Mouse (Mus musculus): ENCODE data around the gene Piezo1. TPM values are rescaled to one million over a fixed set of nuclear protein-coding genes. Genes with fewer than 3 reads are reported as not detected.

Gene Piezo1
- polyA plus RNA-seq, 1 experiment from 2014 or later: 1.2 TPM

DNA sequence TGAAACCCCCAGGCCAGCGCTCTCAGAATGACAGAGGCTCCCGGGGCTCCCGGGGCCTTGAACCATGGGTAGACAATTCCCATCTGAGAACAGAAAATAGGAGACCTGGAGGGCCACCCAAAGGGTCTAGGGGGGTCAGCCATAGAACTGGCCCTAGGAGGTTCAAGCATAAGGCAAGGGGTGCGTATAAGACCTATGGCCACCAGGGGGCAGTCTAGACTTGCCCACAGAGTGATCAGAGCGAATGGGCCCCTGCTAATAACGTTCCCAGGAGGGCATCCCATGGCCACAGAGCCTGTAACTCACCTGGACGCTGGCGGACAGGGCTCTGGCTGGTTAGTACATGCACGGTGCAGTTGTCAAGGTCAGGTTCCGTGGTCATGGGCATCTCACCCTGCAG, 50.3 kb downstream of the Piezo1 start:
- DNase-seq (ENCODE audit: low spot score) (peak; percentile 86), ATAC-seq (peak; percentile 77)
- no peak overlapping the region for H3K9ac ChIP-seq (ENCODE audit: low read length)
- no peaks in the 10 kb centered on the region for H3K27me3 ChIP-seq (replicated peaks; ENCODE audit: control insufficient read depth, insufficient read depth, low read length)
- H3K9me3 ChIP-seq (replicated peaks; ENCODE audit: control insufficient read depth, low read length): no peaks in the 10 kb centered on the region
- 35% methylated on average over 10 of the region's 10 CpGs for WGBS
- H3K27ac ChIP-seq (ENCODE audit: low read depth, low read length): no peak overlapping the region
- no peaks in the 10 kb centered on the region for H3K4me1 ChIP-seq (ENCODE audit: control insufficient read depth, insufficient read depth, low read length)
- H3K36me3 ChIP-seq (ENCODE audit: control insufficient read depth, insufficient read depth, low read length): no peaks in the 10 kb centered on the region
- no peak overlapping the region for H3K4me2 ChIP-seq (ENCODE audit: low read length)
- no peak overlapping the region for H3K4me3 ChIP-seq (ENCODE audit: low read depth, low read length)

DNA sequence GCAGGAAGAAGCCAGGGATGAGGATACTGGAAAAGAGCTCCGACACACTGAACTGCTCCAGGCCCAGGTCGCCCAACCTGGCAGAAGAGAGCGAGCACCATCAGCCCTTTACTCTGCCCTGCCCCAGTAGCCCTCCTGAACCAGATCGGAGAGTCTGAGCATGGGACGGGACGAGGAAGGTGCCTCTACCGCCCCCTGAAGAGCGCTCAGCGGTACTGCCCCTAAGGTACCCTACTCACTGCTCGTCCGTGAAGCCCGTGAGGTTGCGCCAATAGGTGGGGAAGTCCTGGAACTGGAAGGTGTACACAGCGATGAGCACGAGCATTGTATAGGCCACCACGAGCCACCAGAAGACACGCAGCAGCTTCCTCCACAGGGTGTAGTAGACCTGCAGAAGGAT, 53.2 kb downstream of the Piezo1 start:
- Histone ChIP-seq H3K36me3 (ENCODE audit: control insufficient read depth, insufficient read depth, low read length) (no peaks in the 10 kb centered on the region), H3K9me3 (replicated peaks; ENCODE audit: control insufficient read depth, low read length) (no peaks in the 10 kb centered on the region), H3K27ac (ENCODE audit: low read depth, low read length) (no peak overlapping the region), H3K9ac (ENCODE audit: low read length) (no peak overlapping the region), H3K4me2 (ENCODE audit: low read length) (no peak overlapping the region), H3K4me3 (ENCODE audit: low read depth, low read length) (no peak overlapping the region), H3K27me3 (replicated peaks; ENCODE audit: control insufficient read depth, insufficient read depth, low read length) (no peaks in the 10 kb centered on the region), H3K4me1 (ENCODE audit: control insufficient read depth, insufficient read depth, low read length) (no peaks in the 10 kb centered on the region)
- 69% methylated on average over 17 of the region's 17 CpGs for WGBS
- DNase-seq (ENCODE audit: low spot score) (no peak), ATAC-seq (no peak)

DNA sequence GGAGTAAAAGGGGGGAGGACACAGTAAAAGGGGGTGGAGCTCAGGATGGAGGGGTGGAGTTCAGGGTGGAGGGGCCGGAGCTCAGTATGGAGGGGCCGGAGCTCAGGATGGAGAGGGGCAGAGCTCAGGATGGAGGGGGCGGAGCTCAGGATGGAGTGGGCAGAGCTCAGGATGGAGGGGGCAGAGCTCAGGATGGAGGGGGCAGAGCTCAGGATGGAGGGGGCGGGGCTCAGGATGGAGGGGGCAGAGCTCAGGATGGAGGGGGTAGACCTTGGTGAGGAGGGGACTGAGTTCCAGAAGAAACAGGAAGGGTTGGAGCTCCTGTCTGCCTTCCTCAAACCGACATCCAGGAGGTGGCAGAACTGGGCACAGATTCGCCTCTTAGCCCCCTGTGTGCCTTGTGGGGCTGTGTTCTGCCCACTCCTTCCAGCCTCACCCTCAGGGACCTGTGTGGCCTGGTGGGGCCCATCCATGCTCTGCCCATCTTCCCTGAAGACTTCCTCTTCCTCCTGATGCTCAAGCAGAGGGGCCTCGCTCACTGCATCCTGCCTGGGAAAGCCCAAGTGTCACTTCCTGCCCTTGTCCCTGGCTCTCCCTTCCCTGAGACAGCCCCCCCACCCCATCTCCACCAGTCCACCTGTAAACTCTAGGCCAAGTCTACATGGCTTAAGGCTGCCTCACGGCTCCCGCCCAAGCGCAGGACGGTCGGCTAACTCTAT, 54.0 kb downstream of the Piezo1 start:
- no peak overlapping the region for H3K9ac ChIP-seq (ENCODE audit: low read length)
- 86% methylated on average over 12 of the region's 12 CpGs for WGBS
- H3K4me2 ChIP-seq (ENCODE audit: low read length): no peak overlapping the region
- no peaks in the 10 kb centered on the region for H3K4me1 ChIP-seq (ENCODE audit: control insufficient read depth, insufficient read depth, low read length)
- DNase-seq (ENCODE audit: low spot score) (no peak), ATAC-seq (no peak)
- no peaks in the 10 kb centered on the region for H3K27me3 ChIP-seq (replicated peaks; ENCODE audit: control insufficient read depth, insufficient read depth, low read length)
- H3K36me3 ChIP-seq (ENCODE audit: control insufficient read depth, insufficient read depth, low read length): no peaks in the 10 kb centered on the region
- H3K27ac ChIP-seq (ENCODE audit: low read depth, low read length): no peak overlapping the region
- no peak overlapping the region for H3K4me3 ChIP-seq (ENCODE audit: low read depth, low read length)
- H3K9me3 ChIP-seq (replicated peaks; ENCODE audit: control insufficient read depth, low read length): no peaks in the 10 kb centered on the region

DNA sequence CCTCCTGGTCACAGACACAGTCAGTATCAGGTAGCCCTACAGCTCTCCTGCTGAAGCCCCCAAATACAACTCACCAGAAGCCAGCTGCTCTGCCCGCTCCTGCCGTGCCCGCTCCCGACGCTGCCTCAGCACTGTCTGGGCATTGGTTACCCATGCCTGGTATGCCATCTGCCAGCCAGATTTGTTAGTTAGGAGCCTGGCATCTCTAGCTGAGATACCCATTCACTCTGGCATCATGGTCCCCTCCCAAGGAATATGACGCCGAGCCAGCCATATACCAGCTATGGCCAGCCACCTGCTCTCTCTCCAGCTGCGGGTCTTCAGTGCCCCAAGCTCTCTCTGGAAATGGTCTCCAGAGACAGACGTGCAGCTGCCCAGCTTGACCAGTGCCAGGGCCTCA, 62.7 kb downstream of the Piezo1 start:
- 90% methylated on average over 9 of the region's 9 CpGs for WGBS
- Histone ChIP-seq H3K9ac (ENCODE audit: low read length) (no peak overlapping the region), H3K9me3 (replicated peaks; ENCODE audit: control insufficient read depth, low read length) (no peaks in the 10 kb centered on the region), H3K4me1 (ENCODE audit: control insufficient read depth, insufficient read depth, low read length) (no peaks in the 10 kb centered on the region), H3K4me3 (ENCODE audit: low read depth, low read length) (no peak overlapping the region), H3K36me3 (ENCODE audit: control insufficient read depth, insufficient read depth, low read length) (peaks cover 14% of the 10 kb centered on the region), H3K4me2 (ENCODE audit: low read length) (no peak overlapping the region), H3K27ac (ENCODE audit: low read depth, low read length) (no peak overlapping the region), H3K27me3 (replicated peaks; ENCODE audit: control insufficient read depth, insufficient read depth, low read length) (no peaks in the 10 kb centered on the region)
- DNase-seq (ENCODE audit: low spot score): peak; percentile 44
- ATAC-seq: no peak

DNA sequence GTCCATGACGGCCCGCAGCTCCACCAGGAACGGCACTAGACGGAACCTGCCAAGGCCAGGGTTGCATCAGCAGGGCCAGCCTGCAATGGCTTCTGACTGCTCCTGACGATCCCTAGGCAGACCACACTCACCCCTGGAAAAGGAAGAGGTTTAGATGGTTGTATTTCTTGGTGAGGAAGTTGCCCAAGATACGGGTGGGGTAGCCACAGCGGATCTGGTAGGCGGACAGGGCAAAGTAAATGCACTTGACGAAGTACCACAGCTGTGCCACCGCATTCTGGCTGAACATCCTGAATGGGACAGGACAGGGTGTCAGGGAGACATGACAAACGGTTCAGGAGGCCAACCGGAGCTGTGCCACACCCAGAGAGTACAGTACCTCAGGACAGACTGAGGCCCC, 66.3 kb downstream of the Piezo1 start:
- Histone ChIP-seq H3K4me1 (ENCODE audit: control insufficient read depth, insufficient read depth, low read length) (no peaks in the 10 kb centered on the region), H3K4me2 (ENCODE audit: low read length) (no peak overlapping the region), H3K4me3 (ENCODE audit: low read depth, low read length) (no peak overlapping the region), H3K27ac (ENCODE audit: low read depth, low read length) (no peak overlapping the region), H3K9me3 (replicated peaks; ENCODE audit: control insufficient read depth, low read length) (no peaks in the 10 kb centered on the region), H3K9ac (ENCODE audit: low read length) (no peak overlapping the region), H3K27me3 (replicated peaks; ENCODE audit: control insufficient read depth, insufficient read depth, low read length) (no peaks in the 10 kb centered on the region), H3K36me3 (ENCODE audit: control insufficient read depth, insufficient read depth, low read length) (peaks cover 45% of the 10 kb centered on the region)
- WGBS: 93% methylated on average over 12 of the region's 12 CpGs
- ATAC-seq (no peak), DNase-seq (ENCODE audit: low spot score) (no peak)

DNA sequence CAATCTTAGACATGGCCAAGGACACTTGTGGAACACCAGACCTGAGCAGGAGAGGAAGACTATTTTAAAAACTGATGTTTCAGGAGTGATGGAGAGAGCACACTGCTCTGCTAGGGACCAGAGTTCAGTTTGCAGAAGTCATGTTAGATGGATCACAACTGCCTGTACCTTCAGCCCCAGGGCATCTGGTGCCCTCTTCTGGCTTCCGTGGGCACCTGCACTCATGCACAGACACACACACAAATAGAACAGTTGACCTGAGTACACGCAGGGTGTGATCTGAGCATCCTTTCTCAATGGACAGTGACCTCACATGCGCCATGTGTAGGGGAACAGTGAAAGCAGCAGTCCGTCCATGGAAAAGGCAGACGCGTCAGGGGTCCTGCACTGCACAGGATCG, 67.3 kb downstream of the Piezo1 start:
- no peak overlapping the region for H3K27ac ChIP-seq (ENCODE audit: low read depth, low read length)
- H3K9ac ChIP-seq (ENCODE audit: low read length): no peak overlapping the region
- no peak overlapping the region for H3K4me2 ChIP-seq (ENCODE audit: low read length)
- H3K27me3 ChIP-seq (replicated peaks; ENCODE audit: control insufficient read depth, insufficient read depth, low read length): no peaks in the 10 kb centered on the region
- DNase-seq (ENCODE audit: low spot score) (no peak), ATAC-seq (no peak)
- H3K9me3 ChIP-seq (replicated peaks; ENCODE audit: control insufficient read depth, low read length): no peaks in the 10 kb centered on the region
- no peak overlapping the region for H3K4me3 ChIP-seq (ENCODE audit: low read depth, low read length)
- peaks cover 55% of the 10 kb centered on the region for H3K36me3 ChIP-seq (ENCODE audit: control insufficient read depth, insufficient read depth, low read length)
- 97% methylated on average over 7 of the region's 7 CpGs for WGBS
- no peaks in the 10 kb centered on the region for H3K4me1 ChIP-seq (ENCODE audit: control insufficient read depth, insufficient read depth, low read length)

DNA sequence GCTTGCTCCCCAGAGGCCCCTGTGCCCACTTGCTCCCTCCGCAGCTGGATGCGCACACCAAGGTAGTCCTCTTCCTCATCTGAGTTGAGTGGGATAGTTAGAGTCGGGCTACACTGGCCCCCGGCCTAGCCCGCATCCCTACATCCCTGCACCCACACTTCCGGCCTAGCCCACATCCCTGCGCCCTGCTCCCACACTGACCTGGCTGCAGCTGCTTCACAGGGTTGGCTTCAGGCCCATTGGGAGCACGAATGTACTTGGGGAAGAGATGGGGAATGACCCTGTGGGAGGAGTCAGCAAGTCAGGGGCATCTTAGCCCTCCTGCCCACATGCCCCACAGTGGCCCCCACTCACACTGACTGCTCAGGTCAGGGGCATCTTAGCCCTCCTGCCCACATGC, 68.7 kb downstream of the Piezo1 start:
- Histone ChIP-seq H3K36me3 (ENCODE audit: control insufficient read depth, insufficient read depth, low read length) (peaks cover 66% of the 10 kb centered on the region), H3K9me3 (replicated peaks; ENCODE audit: control insufficient read depth, low read length) (no peaks in the 10 kb centered on the region), H3K27me3 (replicated peaks; ENCODE audit: control insufficient read depth, insufficient read depth, low read length) (no peaks in the 10 kb centered on the region), H3K27ac (ENCODE audit: low read depth, low read length) (no peak overlapping the region), H3K4me3 (ENCODE audit: low read depth, low read length) (no peak overlapping the region), H3K4me2 (ENCODE audit: low read length) (no peak overlapping the region), H3K9ac (ENCODE audit: low read length) (no peak overlapping the region), H3K4me1 (ENCODE audit: control insufficient read depth, insufficient read depth, low read length) (no peaks in the 10 kb centered on the region)
- whole genome bisulfite sequencing: 96% methylated on average over 8 of the region's 8 CpGs
- ATAC-seq: no peak
- DNase-seq (ENCODE audit: low spot score): no peak

DNA sequence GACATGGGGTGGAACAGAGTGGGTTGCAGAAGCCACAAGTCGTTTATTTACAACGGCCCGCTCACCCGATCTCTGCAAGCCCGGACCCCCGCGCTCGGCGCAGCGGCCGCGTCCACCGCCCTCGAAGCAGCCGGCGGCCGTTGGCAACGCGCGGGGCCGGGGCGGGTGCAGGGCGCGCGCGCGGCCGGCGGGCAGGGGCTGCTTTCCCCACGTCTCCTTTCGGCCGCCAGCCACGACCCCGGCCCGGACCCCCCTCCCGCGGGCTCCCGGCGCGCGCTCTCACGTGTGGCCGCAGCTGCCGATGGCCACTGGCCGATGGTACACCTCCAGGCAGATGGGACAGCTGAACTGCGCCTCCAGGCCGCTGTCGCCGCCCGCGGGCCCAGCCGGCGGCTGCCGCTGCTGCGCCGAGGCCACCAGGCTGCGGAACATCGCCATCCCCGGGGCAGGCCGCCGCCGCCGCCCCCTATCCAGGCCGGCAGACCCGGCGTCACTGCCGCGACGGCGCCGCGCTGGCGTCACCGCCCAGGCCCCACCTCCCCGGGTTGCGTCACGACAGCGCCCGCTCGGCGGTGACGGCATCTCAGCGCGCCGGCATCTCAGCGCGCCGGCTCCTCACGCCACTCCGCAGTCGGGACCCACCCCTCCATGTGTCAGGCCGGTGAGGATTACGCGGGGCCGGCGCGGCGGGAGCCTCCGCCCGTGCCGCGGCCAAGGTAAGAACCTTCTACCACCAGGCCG, 75.4 kb downstream of the Piezo1 start, which contains the start of the genes Rnf166 and Ctu2:
Gene Rnf166 (minus strand): TSS at position 485 of the 741 bp plus-strand sequence.
Gene Ctu2 (plus strand): TSS at position 564 of the 741 bp plus-strand sequence.
- under 1% methylated on average over 93 of the region's 103 CpGs for WGBS
- DNase-seq (ENCODE audit: low spot score) (peak; percentile 91), ATAC-seq (peak; percentile 97)
- H3K27ac ChIP-seq (ENCODE audit: low read depth, low read length): peak within 1 kb of the TSS; percentile 79
- no peaks in the 10 kb centered on the region for H3K9me3 ChIP-seq (replicated peaks; ENCODE audit: control insufficient read depth, low read length)
- no peaks in the 10 kb centered on the region for H3K27me3 ChIP-seq (replicated peaks; ENCODE audit: control insufficient read depth, insufficient read depth, low read length)
- H3K9ac ChIP-seq (ENCODE audit: low read length): peak within 1 kb of the TSS; percentile 96
- peaks cover 9% of the 10 kb centered on the region; the same call in 1 of the 2 replicates for H3K4me1 ChIP-seq (ENCODE audit: control insufficient read depth, insufficient read depth, low read length)
- peak within 1 kb of the TSS; percentile 89 for H3K4me2 ChIP-seq (ENCODE audit: low read length)
- peaks cover 41% of the 10 kb centered on the region for H3K36me3 ChIP-seq (ENCODE audit: control insufficient read depth, insufficient read depth, low read length)
- H3K4me3 ChIP-seq (ENCODE audit: low read depth, low read length): peak within 1 kb of the TSS; percentile 98
